Mouse (Mus musculus) limb, embryonic 12.5 days (tissue): ENCODE measurements around the gene Tada2b. TPM values are rescaled to one million over a fixed set of nuclear protein-coding genes. Genes with fewer than 3 reads are reported as not detected.

Source experiments
- ATAC-seq: fragments of 200-750 bp; cut with Nextera tagmentation; 2 replicates; pipeline ENCODE4 v1.8.0; 2017; ENCODE audit warnings: low read depth, moderate TSS enrichment; ENCODE audit not compliant: insufficient number of reproducible peaks, insufficient read depth, low FRiP score, low TSS enrichment
- H3K27ac ChIP-seq: fragments of 300-500 bp; sonication (generic); 2 replicates; pipeline ENCODE4 v1.5.1; 2016; ENCODE audit warnings: mild to moderate bottlenecking, moderate library complexity
- H3K27me3 ChIP-seq: fragments of 300-500 bp; sonication (generic); 2 replicates; pipeline ENCODE4 v1.6.1; 2016; ENCODE audit warnings: mild to moderate bottlenecking, moderate library complexity
- H3K36me3 ChIP-seq: fragments of 300-500 bp; sonication (generic); 2 replicates; pipeline ENCODE4 v1.6.1; 2016; ENCODE audit warnings: mild to moderate bottlenecking, moderate library complexity
- H3K4me1 ChIP-seq: fragments of 300-500 bp; sonication (generic); replicated peaks from 2 replicates; pipeline ENCODE4 v1.6.1; 2016
- H3K4me2 ChIP-seq: fragments of 300-500 bp; sonication (generic); 2 replicates; pipeline ENCODE4 v1.6.1; 2016; ENCODE audit warnings: mild to moderate bottlenecking, moderate library complexity
- H3K4me3 ChIP-seq: fragments of 300-500 bp; sonication (generic); replicated peaks from 2 replicates; pipeline ENCODE4 v1.5.1; 2016; ENCODE audit warnings: mild to moderate bottlenecking
- H3K9ac ChIP-seq: fragments of 300-500 bp; sonication (generic); replicated peaks from 2 replicates; pipeline ENCODE4 v1.6.1; 2016; ENCODE audit warnings: mild to moderate bottlenecking, moderate library complexity
- H3K9me3 ChIP-seq: fragments of 300-500 bp; sonication (generic); 2 replicates; pipeline ENCODE4 v1.6.1; 2016; ENCODE audit warnings: mild to moderate bottlenecking, moderate library complexity
- WGBS: fragments of 180-500 bp; shearing (Covaris S2); methylation state at CpG from one replicate; pipeline ENCODE4 v1.1.7; 2016; 5-methylcytosine and 5-hydroxymethylcytosine counted together
- polyA plus RNA-seq: library from polyadenylated mRNA; unstranded; fragments of >200 nt; fragmentation: Nextera tagmentation; extraction: Ambion mirVana; gene quantifications from 2 replicates; pipeline ENCODE4 v1.2.1, GENCODE M21; 2016

Gene Tada2b
- polyA plus RNA-seq, 1 experiment from 2014 or later: 1.8 TPM

DNA sequence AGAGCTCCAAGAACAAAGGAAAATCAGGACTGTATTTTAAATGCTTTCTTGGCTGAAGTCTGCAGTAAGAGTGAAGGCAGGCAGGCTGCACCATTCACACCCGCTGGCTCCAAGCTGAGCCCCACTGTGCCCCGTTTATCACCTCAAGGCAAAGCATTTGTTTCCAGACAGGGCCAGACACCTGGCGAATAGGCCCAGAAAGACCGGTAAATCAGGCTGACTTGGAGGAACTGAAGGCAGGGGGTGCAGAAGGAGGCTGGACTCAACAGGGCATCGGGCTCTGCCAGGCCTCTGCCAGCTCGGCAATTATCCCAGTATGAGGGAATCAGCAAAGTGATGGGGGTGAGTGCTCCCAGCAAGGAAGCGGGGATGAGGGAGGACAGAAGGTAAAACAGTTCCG is 39.1 kb downstream of the Tada2b start:
- 26% methylated on average over 8 of the region's 8 CpGs for WGBS
- H3K9ac ChIP-seq: no peak overlapping the region
- no peak for ATAC-seq

DNA sequence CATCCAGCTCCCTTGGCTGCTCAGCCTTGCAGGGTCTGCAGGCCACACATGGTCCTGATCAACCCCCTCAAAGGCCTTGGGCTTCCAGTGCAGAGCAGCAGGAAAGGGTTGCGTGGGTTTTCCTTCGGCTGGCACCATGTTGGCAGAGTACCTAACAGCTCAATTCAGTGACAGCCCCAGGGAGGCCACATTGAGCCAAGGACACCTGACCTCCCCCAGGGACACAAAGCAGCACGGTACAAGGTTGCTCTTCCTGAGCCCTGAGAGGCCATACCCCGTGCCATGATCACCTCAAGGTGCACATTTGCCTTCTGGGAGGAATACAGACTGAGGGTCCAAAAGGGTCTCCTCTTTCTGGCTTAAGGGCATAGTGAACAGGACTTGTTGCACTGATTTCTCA is 39.5 kb downstream of the Tada2b start:
- Histone ChIP-seq H3K27me3 (peaks cover 4% of the 10 kb centered on the region; the same call in 1 of the 2 replicates), H3K9me3 (no peaks in the 10 kb centered on the region), H3K36me3 (no peaks in the 10 kb centered on the region), H3K9ac (no peak overlapping the region), H3K4me2 (no peak overlapping the region), H3K4me1 (peaks cover 20% of the 10 kb centered on the region), H3K27ac (no peak overlapping the region), H3K4me3 (no peak overlapping the region)
- no peak for ATAC-seq
- WGBS: 43% methylated on average over 4 of the region's 4 CpGs

More for the DNA sequence above, 39.1 kb downstream of the Tada2b start:
- Histone ChIP-seq H3K4me1 (peaks cover 20% of the 10 kb centered on the region), H3K27me3 (peaks cover 4% of the 10 kb centered on the region; the same call in 1 of the 2 replicates), H3K4me2 (no peak overlapping the region), H3K27ac (no peak overlapping the region), H3K9me3 (no peaks in the 10 kb centered on the region), H3K36me3 (no peaks in the 10 kb centered on the region), H3K4me3 (no peak overlapping the region)

DNA sequence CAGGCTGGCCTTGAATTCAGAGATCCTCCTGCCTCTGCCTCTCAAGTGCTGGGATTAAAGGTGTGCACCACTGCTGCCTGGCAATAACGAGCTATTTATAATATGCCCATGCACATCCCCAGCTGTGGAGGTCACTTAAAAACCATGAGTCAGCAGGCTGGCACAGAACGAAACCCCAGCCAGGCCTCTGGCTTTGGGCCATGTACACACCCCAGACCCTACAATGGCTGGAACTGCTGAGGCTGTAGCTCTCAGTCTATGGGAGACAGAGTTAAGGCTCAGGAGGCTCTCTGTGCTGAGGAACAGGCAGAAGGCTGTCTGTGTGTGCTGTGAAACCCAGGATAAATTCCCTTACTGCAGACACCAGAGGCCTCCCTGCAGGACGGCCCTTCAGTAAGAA is 43.3 kb downstream of the Tada2b start:
- H3K27ac ChIP-seq: no peak overlapping the region

DNA sequence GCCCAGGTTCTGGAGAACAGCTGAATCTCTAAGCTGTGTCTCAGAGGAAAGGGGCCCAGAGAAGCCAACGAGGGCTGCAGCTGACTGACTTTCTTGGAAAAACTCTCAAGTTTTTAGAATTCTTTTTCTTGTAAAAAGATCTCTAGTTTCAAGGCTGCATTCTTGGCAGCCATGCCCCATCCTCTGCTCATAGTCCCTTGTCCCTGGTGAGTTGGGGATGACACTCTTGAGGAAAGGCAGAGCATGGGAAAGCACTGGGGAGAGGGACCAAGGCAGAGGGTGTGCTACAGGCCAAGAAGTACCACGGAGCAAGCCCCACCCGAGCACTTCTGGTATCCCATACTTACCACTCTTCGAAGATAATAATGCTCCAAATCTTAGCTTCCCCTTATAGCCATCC is 47.2 kb downstream of the Tada2b start:
- no peaks in the 10 kb centered on the region for H3K27me3 ChIP-seq
- WGBS: 81% methylated on average over 4 of the region's 4 CpGs
- no peaks in the 10 kb centered on the region for H3K36me3 ChIP-seq
- H3K4me1 ChIP-seq: no peaks in the 10 kb centered on the region
- ATAC-seq: no peak
- no peak overlapping the region for H3K9ac ChIP-seq
- no peak overlapping the region for H3K27ac ChIP-seq
- H3K4me2 ChIP-seq: no peak overlapping the region
- no peak overlapping the region for H3K4me3 ChIP-seq
- H3K9me3 ChIP-seq: no peaks in the 10 kb centered on the region

More for the DNA sequence above, 43.3 kb downstream of the Tada2b start:
- Histone ChIP-seq H3K9ac (no peak overlapping the region; the same call in 1 of the 2 replicates), H3K4me1 (peaks cover 18% of the 10 kb centered on the region), H3K27me3 (peaks cover 4% of the 10 kb centered on the region; the same call in 1 of the 2 replicates), H3K4me2 (no peak overlapping the region), H3K36me3 (no peaks in the 10 kb centered on the region), H3K9me3 (no peaks in the 10 kb centered on the region), H3K4me3 (no peak overlapping the region)
- WGBS: 76% methylated on average over 3 of the region's 3 CpGs
- no peak for ATAC-seq

DNA sequence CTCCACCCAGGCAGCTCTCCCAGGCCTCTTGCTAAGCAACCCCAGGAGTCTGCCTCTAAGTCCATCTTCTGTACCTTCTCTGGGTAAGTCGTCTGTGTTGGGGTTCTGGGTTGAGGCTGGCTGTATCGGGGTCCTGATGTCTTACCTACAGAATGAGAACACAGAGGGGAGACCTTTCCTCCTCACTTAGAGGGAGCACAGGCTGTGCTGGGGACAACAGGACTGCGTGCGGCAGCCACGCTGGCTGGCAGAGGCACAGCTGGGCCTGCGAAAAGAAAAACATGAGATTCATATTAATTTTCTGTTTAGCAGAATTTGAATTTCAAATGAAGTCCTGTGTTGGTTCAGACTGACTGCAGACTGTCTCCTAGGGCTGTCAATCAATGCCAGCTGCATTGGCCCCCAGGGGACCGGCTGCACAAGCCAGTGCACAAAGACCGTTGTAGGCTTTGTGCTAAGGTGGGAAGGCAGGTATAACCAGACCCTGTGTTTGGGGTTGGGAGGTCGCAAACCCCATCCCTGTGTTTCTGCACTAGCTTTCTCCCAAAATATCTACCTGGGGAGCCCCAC is 49.6 kb downstream of the Tada2b start:
- no peak overlapping the region for H3K4me2 ChIP-seq
- no peak overlapping the region for H3K27ac ChIP-seq
- no peak overlapping the region for H3K9ac ChIP-seq
- no peak for ATAC-seq
- no peaks in the 10 kb centered on the region for H3K27me3 ChIP-seq
- no peaks in the 10 kb centered on the region for H3K36me3 ChIP-seq
- H3K4me1 ChIP-seq: no peaks in the 10 kb centered on the region; the same call in 1 of the 2 replicates
- 73% methylated on average over 9 of the region's 9 CpGs for WGBS
- no peak overlapping the region for H3K4me3 ChIP-seq
- H3K9me3 ChIP-seq: no peaks in the 10 kb centered on the region

DNA sequence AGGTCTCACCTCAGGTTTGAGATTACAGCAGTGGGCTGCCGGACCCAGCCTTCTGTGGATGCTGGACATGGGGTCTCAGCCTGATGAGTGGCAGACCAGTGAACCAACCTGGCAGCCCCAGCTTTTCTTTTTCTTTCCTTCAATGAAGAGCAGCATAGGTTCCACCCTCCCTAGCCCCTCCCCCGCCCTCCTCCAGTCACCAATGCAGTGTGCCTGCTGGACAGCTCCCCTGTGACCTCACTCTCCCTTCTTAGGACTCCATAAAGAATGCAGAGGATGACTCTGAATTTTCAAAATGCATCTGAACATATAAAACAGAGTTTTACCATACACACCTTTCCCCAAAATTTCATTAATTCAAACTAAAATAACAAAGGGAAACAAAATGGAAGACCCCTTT is 52.4 kb downstream of the Tada2b start:
- H3K4me2 ChIP-seq: no peak overlapping the region
- WGBS: 62% methylated on average over 2 of the region's 2 CpGs
- peaks cover 10% of the 10 kb centered on the region for H3K4me1 ChIP-seq
- no peak overlapping the region for H3K9ac ChIP-seq
- ATAC-seq: no peak
- H3K9me3 ChIP-seq: no peaks in the 10 kb centered on the region
- 0 out of 2 replicates have a peak, but pooled peaks cover 6% of the 10 kb centered on the region for H3K27me3 ChIP-seq
- H3K4me3 ChIP-seq: no peak overlapping the region
- H3K27ac ChIP-seq: no peak overlapping the region
- H3K36me3 ChIP-seq: no peaks in the 10 kb centered on the region

DNA sequence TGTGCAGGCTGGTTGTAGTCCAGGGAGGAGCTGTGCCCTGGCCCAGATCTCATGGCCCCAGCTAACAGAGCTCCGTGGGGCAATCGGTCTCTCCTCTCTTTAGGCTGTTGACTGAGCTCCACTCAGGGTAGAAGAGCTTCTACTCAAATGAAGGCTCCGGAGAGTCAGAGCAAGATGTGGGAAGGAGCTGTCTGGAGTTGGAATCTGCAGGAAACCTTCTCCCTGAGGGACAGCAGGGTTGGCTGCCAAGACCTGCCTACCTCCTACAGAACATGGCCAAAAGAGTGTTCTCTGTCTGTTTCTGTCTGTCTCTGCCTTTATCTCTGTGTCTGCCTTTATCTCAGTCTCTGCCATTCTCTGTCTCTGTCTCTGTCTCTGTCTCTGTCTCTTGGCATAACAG is 54.5 kb downstream of the Tada2b start:
- no peak overlapping the region for H3K4me3 ChIP-seq
- H3K36me3 ChIP-seq: no peaks in the 10 kb centered on the region
- H3K4me1 ChIP-seq: peaks cover 10% of the 10 kb centered on the region
- H3K4me2 ChIP-seq: no peak overlapping the region
- no peak overlapping the region for H3K9ac ChIP-seq
- H3K27ac ChIP-seq: no peak overlapping the region
- 94% methylated on average over 3 of the region's 3 CpGs for WGBS
- no peak for ATAC-seq
- 0 out of 2 replicates have a peak, but pooled peaks cover 6% of the 10 kb centered on the region for H3K27me3 ChIP-seq
- H3K9me3 ChIP-seq: no peaks in the 10 kb centered on the region

DNA sequence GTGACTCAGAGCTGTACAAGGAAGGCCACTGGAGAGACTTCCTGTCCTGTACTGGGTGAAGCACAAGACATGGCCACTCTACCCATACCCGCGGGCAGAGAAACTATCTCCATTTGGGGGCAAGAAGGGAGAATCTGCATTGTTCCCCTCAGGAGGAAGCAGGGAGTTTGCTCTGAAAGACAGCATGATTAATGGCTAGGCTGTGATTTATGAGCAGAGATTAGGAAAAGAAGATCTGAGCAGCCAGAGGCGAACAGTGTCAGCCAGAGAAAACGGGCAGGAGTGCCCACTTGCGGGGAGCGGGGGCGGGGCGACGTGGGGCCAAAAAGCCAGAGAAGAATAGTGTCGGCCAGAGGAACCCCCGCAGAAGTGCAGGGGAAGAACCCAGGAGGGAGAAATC is 56.3 kb downstream of the Tada2b start:
- H3K9ac ChIP-seq: no peak overlapping the region
- WGBS: 31% methylated on average over 11 of the region's 11 CpGs
- no peak overlapping the region for H3K27ac ChIP-seq
- no peaks in the 10 kb centered on the region for H3K9me3 ChIP-seq
- ATAC-seq: no peak
- no peaks in the 10 kb centered on the region for H3K36me3 ChIP-seq
- H3K4me2 ChIP-seq: no peak overlapping the region
- no peak overlapping the region for H3K4me3 ChIP-seq
- H3K4me1 ChIP-seq: peaks cover 10% of the 10 kb centered on the region
- H3K27me3 ChIP-seq: 0 out of 2 replicates have a peak, but pooled peaks cover 6% of the 10 kb centered on the region

DNA sequence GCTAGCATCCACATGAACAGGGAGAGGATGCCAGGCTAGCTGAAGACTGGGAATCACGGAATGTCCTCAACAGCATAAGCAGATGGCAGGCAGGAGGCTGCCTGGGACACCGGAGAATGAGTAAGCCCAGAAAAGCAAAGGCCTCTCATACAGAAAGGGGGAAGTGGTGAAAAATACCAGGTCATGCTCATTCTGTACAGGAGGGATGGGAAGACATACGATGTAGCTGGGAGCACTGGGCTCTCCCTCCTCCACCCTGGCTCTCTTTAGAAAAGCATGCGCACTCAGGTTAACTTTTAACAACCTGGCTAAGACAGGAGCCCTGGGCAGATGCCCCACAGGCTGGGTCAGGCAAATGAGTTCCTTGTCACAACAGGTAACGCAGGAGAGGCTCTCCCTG is 57.7 kb downstream of the Tada2b start:
- H3K4me3 ChIP-seq: no peak overlapping the region
- no peak for ATAC-seq
- H3K9me3 ChIP-seq: no peaks in the 10 kb centered on the region
- no peak overlapping the region for H3K9ac ChIP-seq
- peaks cover 10% of the 10 kb centered on the region for H3K4me1 ChIP-seq
- no peak overlapping the region for H3K27ac ChIP-seq
- no peak overlapping the region for H3K4me2 ChIP-seq
- 81% methylated on average over 5 of the region's 5 CpGs for WGBS
- H3K27me3 ChIP-seq: 0 out of 2 replicates have a peak, but pooled peaks cover 6% of the 10 kb centered on the region
- no peaks in the 10 kb centered on the region for H3K36me3 ChIP-seq

DNA sequence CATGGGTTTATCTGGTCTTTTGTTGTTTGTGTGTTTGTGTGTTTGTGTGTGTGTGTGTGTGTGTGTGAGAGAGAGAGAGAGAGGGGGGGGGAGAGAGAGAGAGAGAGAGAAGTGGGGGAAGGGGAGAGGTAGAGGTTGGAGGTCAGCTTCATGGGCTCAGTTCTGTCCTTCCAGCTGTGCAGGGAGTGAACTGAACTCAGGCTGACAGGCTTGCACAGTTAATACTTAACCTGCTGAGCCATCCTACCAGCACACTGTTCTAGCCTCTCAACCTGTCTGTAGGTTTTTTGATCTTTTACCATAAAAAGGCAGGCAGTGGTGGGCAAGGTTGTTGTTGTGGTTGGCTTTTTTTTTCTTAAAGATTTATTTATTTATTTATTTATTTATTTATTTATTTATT is 59.4 kb downstream of the Tada2b start:
- Histone ChIP-seq H3K4me3 (no peak overlapping the region), H3K4me1 (peaks cover 10% of the 10 kb centered on the region), H3K27me3 (0 out of 2 replicates have a peak, but pooled peaks cover 6% of the 10 kb centered on the region), H3K9ac (no peak overlapping the region), H3K9me3 (no peaks in the 10 kb centered on the region), H3K36me3 (no peaks in the 10 kb centered on the region), H3K27ac (no peak overlapping the region), H3K4me2 (no peak overlapping the region)
- no peak for ATAC-seq
